In genomic region chr2:92733403-92733802, GRCm38 (mm10) we compare ENCODE assay signal across 21 mouse cellular contexts.
A peak's percentile ranks its signal among the peaks of the same experiment; 100 is the strongest.
DNase-seq lines count a peak whose midpoint lies in the region; ATAC-seq and TF ChIP-seq lines count a peak whose summit lies in the region.
"Had no signal": no experiment of that assay in that cellular context is flagged by ENCODE, and none has a peak within 500 bp of the region (broad histone marks: within the 10 kb centered on the region; RNA-seq: fewer than 3 reads in every experiment).

No protein-coding gene starts in this region.

- no peak for TF ChIP-seq CTCF in layer of hippocampus, adult 2 months (conservative IDR thresholded peaks at IDR 0.05)

- ATAC-seq in forebrain, embryonic 11.5 days (replicated peaks; ENCODE audit: low FRiP score), result no peak
- ATAC-seq in forebrain, embryonic 12.5 days (ENCODE audit: low FRiP score), result no peak
- ATAC-seq: forebrain, embryonic 13.5 days; forebrain, embryonic 15.5 days; forebrain, postnatal 0 days had no signal

- H3K9me3 ChIP-seq in forebrain, embryonic 11.5 days (ENCODE audit: control insufficient read depth, low read length), result no peaks in the 10 kb centered on the region
- H3K9me3 ChIP-seq in forebrain, embryonic 12.5 days, result no peaks in the 10 kb centered on the region
- H3K9me3 ChIP-seq: embryonic facial prominence, embryonic 10.5 days; forebrain, embryonic 13.5 days; forebrain, embryonic 15.5 days had no signal

- no peak overlapping the region for H3K9ac ChIP-seq in forebrain, embryonic 11.5 days (ENCODE audit: low read length)
- H3K9ac ChIP-seq in forebrain, embryonic 12.5 days, result no peak overlapping the region
- H3K9ac ChIP-seq: embryonic facial prominence, embryonic 12.5 days; forebrain, embryonic 13.5 days; forebrain, embryonic 15.5 days; forebrain, postnatal 0 days had no signal

- peaks cover 4% of the 10 kb centered on the region; the same call in 1 of the 2 replicates for H3K4me1 ChIP-seq in forebrain, embryonic 11.5 days (replicated peaks; ENCODE audit: control insufficient read depth, insufficient read depth, low read length)
- peaks cover 11% of the 10 kb centered on the region for H3K4me1 ChIP-seq in forebrain, embryonic 12.5 days
- H3K4me1 ChIP-seq: embryonic facial prominence, embryonic 12.5 days; forebrain, embryonic 13.5 days; forebrain, embryonic 15.5 days had no signal

- 88% methylated on average over 1 of the region's 1 CpGs for WGBS in forebrain, embryonic 11.5 days
- 90% methylated on average over 1 of the region's 1 CpGs for WGBS in forebrain, embryonic 12.5 days

- H3K27me3 ChIP-seq in forebrain, embryonic 11.5 days (ENCODE audit: control insufficient read depth, insufficient read depth, low read length), result no peaks in the 10 kb centered on the region
- H3K27me3 ChIP-seq in forebrain, embryonic 12.5 days, result 0 out of 2 replicates have a peak, but pooled peaks cover 2% of the 10 kb centered on the region
- H3K27me3 ChIP-seq: embryonic facial prominence, embryonic 12.5 days; forebrain, embryonic 13.5 days; forebrain, embryonic 15.5 days had no signal

- no peak overlapping the region for H3K4me3 ChIP-seq in forebrain, embryonic 11.5 days (ENCODE audit: low read depth, low read length)
- no peak overlapping the region for H3K4me3 ChIP-seq in forebrain, embryonic 12.5 days (replicated peaks)
- no peak overlapping the region for H3K4me3 ChIP-seq in layer of hippocampus, adult 2 months
- H3K4me3 ChIP-seq: embryonic facial prominence, embryonic 10.5 days; embryonic facial prominence, embryonic 12.5 days; forebrain, embryonic 13.5 days; forebrain, embryonic 15.5 days had no signal

- no peak overlapping the region for H3K4me2 ChIP-seq in forebrain, embryonic 11.5 days (ENCODE audit: low read depth, low read length, severe bottlenecking)
- H3K4me2 ChIP-seq in forebrain, embryonic 12.5 days, result no peak overlapping the region
- H3K4me2 ChIP-seq: embryonic facial prominence, embryonic 12.5 days; forebrain, embryonic 13.5 days; forebrain, embryonic 15.5 days had no signal

- peak; percentile 4 for DNase-seq in forebrain, embryonic 11.5 days (ENCODE audit: low spot score)
- DNase-seq in layer of hippocampus, adult 2 months (ENCODE audit: low spot score in 2 of 2), result no peak
- DNase-seq in layer of hippocampus, adult 11-12 months (ENCODE audit: low spot score), result no peak
- DNase-seq in right cerebral cortex, adult 18-20 months, result peak; percentile 56
- no peak for DNase-seq in right cerebral cortex, adult 2 months (ENCODE audit: low spot score in 2 of 2)
- DNase-seq in thymus, postnatal 10 days (ENCODE audit: low spot score in 2 of 2), result no peak
- DNase-seq: adrenal gland, adult 2 months; adrenal gland, postnatal 10 days; adrenal gland, postnatal 25 days; B cell, adult 2 months; cerebellum, adult 11-12 months; cerebellum, adult 2 months; cerebellum, adult 9-10 months; cerebellum, postnatal 10 days; cerebellum, postnatal 25 days; forebrain, postnatal 0 days had no signal

- H3K36me3 ChIP-seq in forebrain, embryonic 11.5 days (ENCODE audit: control insufficient read depth, insufficient read depth, low read length), result no peaks in the 10 kb centered on the region
- no peaks in the 10 kb centered on the region for H3K36me3 ChIP-seq in forebrain, embryonic 12.5 days (replicated peaks)
- H3K36me3 ChIP-seq: embryonic facial prominence, embryonic 10.5 days; embryonic facial prominence, embryonic 12.5 days; forebrain, embryonic 15.5 days had no signal

- no peak overlapping the region for H3K27ac ChIP-seq in forebrain, embryonic 11.5 days (ENCODE audit: low read depth, low read length)
- no peak overlapping the region for H3K27ac ChIP-seq in forebrain, embryonic 12.5 days
- H3K27ac ChIP-seq in layer of hippocampus, adult 2 months, result peak overlapping the region; percentile 60
- H3K27ac ChIP-seq: embryonic facial prominence, embryonic 10.5 days; embryonic facial prominence, embryonic 12.5 days; forebrain, embryonic 13.5 days; forebrain, embryonic 15.5 days had no signal

Comparison
In these comparisons a context has a peak if more than half of its experiments do, and no peak if none do; other contexts are left out.
1. DNase-seq: peak in forebrain, embryonic 11.5 days (single experiment) and right cerebral cortex, adult 18-20 months (single experiment); none in layer of hippocampus, adult 2 months (0 of 2), layer of hippocampus, adult 11-12 months (single experiment), right cerebral cortex, adult 2 months (0 of 2) and thymus, postnatal 10 days (0 of 2).